Mouse (Mus musculus): ENCODE measurements around the gene Grid1.

DNA sequence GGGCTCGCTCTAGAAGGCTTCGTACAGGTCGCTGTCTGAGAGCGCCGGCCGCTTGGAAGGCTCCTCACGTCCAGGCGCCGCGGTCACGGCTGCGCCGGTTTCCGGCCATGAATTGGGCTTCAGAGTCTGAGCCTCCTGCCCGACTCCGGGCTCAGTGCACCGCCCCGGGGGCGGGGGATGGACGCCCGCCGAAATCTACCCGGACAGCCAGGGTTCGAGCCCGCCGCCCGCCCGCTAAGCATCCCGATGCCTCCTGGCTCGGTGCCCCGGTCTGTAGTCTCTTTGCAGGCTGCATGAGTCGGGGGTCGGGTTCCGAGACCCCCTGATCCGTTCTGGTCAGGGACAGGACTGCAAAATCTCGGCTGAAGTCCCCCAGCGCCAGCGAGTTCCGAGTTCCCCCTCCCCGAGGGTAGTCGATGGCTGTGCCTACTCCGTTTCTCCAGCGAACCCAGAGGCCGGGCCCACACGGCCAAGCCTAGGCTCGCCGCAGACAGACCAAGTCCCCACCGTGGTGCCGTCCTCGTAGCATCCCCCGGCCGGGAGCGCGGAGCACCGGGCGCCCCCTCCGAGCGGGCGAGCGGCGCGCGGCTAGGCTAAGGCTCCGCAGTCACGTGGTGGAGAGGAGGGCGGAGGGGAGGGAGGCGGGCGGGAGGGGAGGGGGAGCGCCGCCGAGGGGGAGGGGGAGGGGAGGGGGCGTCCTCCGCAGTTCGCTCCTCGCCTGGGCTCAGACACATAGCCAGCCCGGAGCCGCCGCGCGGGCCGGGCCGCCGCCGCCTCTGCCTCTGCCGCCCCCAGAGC is 588 bp upstream of the Grid1 start:
- TF ChIP-seq CTCF (IDR thresholded peaks at IDR 0.05; ENCODE audit: low read depth, low read length) (no peak), GATA1 (IDR thresholded peaks at IDR 0.05; ENCODE audit: borderline replicate concordance, low read length) (no peak), GATA2 (IDR thresholded peaks at IDR 0.05; ENCODE audit: borderline replicate concordance, low read depth, low read length) (no peak), TAL1 (conservative IDR thresholded peaks at IDR 0.05; ENCODE audit: low read depth, low read length) (no peak)
